Mouse (Mus musculus) c-Kit-positive CD71-positive TER-119-positive erythroid progenitor cells, embryonic 14.5 days (primary cell): ENCODE results near the gene Rnf126.

Experiments used
- DNase-seq: peaks from one replicate; pipeline ENCODE4 v3.0.0-alpha.2; 2013; ENCODE audit warnings: low spot score

Rnf126 gene

DNA sequence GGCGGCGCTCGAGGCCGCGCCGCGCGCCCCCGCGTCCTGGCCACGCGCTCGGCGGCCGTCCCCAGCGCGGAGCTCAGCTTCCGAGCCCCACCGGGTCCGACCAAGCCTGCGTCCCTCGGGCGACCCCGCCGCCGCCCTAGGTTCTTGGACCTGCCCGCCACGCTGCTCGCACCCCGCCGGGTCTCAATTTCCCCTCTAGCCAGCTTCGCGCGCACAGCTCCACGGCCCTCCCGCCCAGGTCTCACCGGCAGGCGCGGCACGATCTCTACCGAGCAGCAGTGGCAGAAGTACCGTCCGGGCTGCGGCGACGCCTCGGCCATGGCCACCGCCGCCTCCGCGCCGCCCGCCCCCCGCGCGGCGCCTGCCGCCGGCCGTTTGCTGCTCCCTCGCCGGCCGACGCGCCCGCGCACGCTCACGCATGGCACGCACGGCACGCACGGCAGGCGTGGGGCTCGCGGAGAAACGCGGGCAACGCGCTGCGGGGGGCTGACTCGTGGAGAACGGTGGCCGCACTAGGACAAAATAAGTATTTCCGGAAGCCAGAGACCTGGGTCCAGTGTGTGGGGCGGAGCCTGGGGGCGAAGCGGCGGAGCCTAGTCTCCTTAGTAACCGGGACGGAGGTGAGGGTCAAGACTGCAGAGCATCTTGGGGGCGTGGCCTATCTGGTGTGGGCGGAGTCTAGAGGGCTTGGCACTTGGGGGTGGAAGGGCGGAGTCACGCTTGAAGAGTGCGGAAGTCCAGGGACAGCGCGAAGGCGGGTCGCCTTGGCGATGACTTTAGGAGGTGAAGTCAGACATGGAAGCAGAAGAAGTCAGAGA, at the start of gene Rnf126:
TSS of gene Rnf126 (minus strand) at position 445 of the 818 bp plus-strand sequence.
- peak; percentile 100 for DNase-seq

DNA sequence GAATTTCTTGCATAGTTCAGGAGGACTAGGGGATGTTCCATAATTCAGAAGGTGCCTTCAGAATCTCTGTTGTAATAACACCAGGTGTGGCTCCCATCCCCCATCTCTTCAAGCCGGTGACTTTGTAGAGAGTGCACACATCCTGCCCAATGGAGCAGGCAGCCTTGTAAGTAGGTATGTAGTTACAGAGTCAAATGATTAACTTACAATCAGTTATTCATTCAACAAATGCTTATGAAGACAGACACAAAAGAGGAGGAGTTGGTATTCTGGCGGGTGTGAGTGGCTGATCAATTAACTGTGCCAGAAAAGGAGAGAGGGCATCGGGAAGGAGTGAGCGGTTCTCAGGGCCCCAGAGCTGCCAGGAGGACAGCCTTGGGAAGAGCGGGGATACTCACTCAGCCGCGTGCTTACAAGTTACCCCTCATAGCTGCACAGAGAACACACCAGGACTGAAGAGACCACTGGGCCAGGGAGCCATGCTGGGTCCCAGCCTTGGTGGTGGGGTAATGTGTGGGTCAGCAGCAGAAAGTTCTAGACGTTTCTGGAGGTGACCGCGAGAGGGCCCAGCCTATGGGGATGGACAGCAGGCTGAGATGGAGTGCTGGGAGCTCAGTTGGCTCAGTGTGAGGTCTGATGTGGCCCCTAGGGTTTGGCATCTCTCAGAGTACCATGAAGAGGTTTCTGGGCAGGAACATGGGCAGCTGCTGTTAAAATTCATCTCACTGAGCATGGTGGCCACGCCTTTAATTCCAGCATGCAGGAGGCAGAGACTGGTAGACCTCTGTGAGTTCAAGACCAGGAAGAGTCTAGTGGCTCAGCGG, 49.1 kb upstream of the Rnf126 start:
- no peak for DNase-seq

DNA sequence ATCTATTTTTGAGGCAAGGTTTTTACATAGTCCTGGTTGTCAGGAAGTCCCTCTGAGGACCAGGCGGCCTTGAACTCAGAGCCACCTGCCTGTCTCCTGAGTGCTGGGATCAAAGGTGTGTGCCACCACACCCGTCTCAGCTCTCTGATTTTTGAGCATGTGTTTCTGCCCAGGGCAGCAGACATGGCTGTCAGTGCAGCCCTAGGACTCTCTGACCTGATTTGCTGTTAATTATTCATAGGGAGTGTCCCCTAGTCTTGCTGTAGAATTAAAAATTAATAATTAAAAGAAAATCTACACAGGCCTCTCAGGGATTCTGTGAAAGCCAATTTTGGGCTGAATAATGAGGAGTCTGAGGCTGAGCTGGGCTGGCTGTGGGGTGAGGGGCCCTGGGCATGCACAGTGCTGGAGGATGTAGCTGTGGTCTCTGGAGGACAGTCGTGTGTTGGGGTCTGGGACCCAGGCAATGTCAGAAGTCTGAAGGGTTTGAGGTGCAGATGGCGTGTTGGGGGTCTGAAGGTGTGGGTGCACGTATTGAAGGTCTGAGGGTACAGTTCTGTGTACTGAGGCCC, 47.6 kb upstream of the Rnf126 start:
- DNase-seq: no peak

DNA sequence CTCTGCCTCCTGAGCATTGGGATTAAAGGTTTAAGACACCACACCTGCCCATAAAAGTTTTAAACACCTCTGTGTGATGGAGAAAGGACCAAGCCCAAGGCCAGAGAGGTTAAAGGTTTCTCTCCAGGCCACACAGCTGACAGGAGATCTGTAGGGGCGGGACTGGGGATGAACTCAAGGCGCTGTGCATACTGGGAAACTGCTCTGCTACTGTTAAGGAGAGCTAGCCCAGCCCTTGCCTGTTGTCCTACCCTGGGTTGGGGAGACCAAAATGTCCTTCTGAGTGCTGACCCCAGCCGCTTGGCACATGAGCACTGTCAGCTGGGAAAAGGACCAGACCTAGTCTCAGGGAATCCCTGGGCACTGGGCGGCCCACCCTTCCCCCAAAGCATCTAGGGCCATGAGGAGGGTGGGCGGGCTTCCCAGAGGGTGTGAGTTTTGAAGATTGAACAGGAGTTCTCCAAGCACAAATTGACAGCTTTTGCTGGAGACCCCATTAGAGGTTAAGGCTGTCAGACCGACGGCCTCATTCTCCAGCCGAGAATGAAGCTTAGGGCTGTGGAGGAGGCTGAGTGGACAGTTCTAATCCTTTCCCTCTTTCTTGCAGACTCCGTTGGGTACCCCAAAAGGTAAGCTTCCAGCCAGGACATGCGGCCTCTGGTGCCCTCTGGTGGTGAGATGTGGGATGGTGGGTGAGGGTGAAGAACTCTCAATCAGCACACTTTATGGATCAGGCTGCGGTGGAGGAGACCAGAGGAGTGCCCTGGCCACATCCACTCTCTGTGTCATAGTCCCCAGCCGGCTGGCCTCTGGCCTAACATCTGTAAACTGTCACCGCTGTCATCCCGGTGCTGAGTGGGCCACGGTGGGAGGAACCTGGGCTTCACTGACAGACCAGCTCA, 45.2 kb upstream of the Rnf126 start:
- peak; percentile 69 for DNase-seq

DNA sequence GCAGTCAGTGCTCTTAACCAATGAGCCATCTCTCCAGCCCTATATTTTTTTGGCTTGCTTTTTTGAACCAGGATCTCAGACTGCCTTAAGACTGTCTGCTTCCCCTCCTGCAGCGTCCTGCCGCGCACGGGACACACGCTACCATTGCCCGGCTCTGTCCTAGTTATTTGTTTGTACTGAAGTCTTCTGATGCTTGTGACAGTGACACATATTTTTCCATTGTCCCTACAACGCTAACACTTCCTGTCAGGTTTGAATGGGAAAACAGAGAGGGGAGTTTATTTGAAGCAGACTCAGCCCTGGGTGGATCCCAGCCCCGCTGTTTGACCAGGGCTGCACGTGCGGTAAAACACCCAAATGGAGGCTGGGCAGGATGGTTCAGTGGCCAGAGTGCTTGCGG, 42.0 kb upstream of the Rnf126 start:
- no peak for DNase-seq

DNA sequence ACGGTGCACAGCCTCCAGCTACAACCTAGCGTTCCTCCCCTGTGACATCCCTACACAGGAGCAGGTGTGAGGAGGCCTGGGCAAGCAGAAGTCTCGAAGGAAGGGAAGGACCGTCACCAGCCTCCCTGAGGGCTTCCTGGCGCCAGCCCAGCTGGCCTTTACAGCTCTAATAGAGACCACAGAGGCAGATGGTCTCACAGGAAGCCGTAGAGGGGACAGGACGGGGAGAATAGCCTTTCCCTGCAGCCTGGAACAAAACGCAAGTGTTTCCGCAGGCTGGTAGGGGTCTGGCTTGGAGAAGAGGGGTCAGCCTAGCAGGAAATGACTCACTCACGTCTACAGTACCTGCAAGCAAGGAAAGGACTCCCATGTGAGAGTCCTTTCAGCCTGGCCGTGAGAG, 41.1 kb upstream of the Rnf126 start:
- no peak for DNase-seq

DNA sequence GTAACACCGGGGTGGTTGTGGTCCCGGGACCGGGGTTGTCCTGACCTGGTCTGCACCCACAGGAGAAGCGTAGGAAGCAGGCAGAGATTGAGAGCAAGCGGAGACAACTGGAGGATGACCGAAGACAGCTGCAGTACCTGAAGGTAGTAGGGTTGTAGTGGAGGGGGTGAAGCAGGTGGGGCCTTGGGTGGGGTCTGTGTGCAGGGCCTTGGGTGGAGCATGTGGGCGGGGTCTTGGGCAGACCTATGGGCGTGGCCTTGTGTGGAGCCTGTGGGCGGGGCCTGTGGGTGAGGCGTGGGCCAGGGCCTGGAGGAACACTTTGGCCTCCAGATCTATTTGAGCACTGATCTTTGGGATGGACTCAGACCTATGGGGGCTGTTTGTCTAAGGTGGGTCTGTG, 40.2 kb upstream of the Rnf126 start:
- no peak for DNase-seq

DNA sequence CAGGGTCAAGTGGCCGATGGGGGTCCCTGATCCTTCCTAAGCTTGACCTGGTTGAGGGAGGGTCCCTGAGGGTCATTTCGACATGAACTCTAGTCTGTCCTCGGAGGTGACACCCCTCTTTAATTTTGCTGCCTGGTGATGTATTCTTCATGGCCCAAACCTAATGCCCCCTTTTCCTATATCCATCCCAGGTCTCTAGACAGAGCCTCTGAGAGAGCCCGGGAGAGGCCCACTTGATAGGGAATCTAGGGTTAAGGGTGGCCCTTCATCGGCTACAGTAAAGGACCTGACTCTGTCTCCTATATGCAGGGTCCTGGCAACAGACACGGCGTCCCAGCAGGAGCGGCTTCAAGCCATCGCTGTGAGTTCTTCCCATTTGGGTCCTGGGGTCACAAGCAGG, 39.6 kb upstream of the Rnf126 start:
- no peak for DNase-seq

DNA sequence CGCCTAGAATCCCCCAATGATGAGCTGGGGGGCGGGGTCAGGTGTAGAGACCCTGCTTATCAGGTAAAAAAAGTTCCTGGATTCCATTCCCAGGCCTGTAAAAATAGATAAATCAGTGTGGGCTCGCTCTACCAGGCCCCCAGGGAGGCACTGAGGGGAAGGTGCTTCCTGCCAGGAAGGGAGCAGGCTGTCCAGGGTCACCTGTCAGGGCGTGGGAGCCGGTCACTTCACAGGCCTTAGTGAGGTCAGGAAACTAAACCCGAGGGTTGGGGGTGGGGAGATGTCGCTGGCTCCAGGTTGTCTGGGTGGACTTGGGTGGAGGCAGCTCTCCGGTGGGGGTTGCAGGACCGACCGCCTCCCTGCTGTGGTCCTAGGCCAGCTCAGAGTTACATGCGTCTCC, 38.9 kb upstream of the Rnf126 start:
- DNase-seq: no peak

DNA sequence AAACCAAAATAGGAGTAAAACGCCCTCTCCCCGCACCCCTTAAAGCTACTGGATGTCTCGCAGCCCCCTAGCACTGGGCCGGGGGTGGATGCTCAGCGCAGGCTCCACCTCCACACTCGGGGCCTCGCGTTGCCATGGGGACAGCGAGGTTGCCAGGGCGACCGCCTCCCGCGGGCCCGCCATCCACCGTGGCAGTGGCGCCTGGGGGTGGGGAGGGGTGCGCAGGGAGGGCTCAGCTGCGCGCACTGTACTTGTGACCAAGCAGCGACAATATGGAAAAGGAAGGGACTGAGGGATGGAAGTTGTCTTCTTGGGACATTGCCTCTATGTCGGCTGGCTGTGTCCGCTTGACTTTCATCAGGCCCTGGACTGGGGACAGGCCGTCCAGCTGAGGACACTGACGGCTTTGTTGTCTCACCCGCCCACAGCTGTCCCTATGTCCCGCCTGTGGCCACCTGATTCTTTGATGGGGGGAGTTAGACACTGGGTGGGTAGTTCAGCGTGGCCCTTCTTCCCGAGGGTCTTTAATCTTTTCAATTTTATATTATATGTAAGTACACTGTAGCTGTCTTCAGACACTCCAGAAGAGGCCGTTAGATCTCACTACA, 37.1 kb upstream of the Rnf126 start:
- no peak for DNase-seq

DNA sequence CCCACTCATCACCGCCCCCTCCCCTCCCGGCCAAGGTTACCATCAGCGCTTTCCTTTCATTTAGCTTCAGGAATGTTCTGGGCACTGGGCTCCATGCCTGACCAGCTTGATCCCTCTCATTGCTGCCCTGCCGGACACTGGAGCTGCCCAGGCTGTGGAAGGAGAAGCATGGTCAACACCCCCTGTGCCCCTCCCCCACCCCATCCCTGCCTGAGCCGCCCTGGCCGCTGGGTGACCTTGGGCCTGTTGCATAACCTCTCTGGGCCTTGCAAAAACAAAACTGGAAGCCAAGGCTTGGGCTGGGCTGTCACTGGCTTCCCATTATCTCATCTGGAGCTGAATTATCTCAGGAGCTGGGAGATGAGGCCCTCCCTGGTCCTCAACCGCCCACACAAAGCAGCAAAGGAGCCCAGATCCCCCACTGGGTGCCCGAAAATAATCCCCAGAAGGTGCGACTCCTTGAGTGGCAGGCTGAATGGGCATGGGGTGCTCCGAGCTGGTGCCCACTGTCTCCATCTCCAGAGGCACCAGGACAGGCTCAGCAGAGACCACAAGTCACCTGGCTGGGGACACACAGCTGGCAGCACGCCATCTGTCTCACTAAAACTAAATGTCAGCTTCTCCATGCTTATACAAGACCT, 35.7 kb upstream of the Rnf126 start:
- no peak for DNase-seq

DNA sequence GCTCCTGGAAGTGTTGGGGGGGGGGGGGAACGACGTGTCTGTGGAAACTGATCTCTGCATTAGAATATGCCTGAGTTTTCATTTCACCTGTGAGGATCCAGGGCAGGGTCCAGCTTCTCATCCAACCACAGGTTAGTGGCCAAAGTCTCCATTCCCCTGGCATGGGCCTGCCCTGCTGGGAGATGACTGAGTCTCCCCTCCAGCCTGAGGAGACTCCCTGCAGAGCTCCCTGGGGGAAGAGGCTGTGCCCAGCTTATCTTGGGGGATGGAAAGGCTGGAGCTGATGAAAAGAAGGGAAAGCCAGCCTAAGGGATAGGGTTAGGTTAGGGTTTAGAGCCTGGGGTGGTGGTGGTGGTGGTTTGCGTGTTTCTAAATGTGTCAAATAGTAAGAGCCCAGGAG, 35.1 kb upstream of the Rnf126 start:
- no peak for DNase-seq

DNA sequence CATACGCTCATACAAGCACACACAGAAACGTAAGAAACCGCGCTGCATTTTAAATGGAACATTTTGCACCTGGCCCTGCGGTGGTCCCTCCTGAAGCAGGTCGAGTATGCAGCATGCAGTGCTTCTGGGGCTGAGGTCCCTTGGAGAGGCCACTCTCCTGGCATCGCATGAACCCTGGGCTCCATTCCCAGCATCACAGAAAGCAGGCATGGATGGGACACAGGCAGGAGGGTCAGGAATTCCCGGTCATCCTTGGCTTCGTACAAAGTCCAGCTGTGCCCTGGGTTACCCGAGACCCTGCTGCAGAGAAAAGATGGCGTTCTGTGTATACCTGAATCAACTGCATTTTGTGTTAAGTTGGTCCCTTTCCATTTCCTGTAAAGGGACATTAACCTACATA, 33.8 kb upstream of the Rnf126 start:
- no peak for DNase-seq

DNA sequence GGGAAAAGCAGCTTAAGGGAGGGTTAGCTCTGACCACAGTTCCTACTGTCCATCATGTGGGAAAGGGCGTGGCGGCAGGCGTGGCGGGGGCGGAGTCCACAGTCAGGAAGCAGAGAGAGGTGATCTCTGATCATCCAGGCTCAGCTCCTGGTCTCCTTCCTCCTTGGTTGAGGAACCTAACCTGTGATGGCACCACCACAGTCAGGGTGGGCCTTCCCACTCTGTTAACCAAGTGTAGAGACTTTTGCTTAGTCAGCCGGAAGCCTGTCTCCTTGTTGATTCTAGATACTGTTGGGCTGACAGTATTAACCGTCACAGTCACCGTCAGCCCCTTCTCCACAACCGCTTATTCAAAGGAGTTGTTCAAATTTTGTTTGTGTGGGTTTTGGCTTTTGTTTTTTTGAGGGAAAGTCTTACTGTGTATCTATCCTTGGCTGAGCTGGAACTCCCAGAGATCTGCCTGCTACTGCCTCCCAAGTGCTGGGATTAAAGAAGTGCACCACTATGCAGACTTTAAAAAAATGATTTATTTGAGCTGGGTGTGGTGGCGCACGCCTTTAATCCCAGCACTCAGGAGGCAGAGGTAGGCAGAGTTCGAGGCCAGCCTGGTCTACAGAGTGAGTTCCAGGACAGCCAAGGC, 31.7 kb upstream of the Rnf126 start:
- DNase-seq: no peak

DNA sequence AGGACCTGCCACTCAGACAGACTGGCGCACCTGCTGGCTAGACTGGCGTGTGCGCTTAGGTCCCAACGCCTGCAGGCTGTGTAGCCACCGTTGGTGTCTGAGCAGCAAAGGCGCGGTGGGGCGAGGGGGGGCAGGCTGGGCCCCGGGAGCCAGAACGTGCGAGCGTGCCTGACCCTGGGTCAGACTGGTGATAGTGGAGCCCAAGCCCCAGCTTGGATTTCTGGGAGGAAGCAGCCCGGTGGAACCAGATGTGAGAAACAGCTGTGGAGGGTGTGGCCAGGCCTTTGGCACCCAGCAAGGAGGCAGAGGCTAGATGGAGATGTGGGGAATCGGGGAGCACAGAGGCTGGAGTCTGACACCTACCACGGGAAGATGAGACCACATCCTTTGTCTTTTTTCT, 30.6 kb upstream of the Rnf126 start:
- DNase-seq: no peak

DNA sequence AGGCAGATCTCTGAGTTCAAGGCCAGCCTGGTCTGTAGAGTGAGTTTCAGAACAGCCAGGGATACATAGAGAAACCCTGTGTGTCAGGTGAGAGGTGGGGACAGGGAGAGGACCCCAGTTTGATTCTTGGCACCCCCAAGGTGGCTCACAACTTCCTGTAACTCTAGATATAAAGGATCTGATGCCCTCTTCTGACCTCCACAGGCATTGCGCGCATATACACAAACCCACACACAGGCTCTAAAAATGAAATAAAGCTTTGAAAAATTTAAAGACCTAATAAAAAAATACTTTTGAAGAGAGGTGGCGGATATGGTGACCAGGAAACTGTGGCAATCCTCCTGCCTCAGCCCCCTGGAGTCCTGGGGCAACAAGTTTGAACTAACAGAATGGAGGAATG, 29.2 kb upstream of the Rnf126 start:
- no peak for DNase-seq

DNA sequence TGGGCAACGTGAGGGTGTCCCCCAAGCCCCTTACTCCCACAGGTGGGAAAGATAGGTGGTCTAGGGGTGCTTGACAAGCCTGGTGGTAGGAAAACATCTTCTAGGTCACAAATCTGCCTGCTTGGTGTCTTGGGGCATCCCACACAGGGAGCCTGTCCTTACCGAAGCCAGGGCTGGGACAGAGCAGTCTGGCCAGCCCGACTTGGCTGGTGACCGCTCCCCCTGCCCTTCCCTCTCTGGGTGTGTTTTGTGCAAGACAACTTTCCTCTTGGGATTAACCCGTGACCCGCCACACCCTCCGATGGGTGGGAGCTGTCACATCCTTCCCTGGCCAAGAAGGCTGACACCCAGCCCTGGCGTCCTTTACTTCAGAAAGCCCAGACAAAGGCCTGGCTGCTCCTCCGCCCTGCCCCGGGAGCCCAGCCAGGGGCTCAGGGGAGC, 27.8 kb upstream of the Rnf126 start:
- DNase-seq: no peak

DNA sequence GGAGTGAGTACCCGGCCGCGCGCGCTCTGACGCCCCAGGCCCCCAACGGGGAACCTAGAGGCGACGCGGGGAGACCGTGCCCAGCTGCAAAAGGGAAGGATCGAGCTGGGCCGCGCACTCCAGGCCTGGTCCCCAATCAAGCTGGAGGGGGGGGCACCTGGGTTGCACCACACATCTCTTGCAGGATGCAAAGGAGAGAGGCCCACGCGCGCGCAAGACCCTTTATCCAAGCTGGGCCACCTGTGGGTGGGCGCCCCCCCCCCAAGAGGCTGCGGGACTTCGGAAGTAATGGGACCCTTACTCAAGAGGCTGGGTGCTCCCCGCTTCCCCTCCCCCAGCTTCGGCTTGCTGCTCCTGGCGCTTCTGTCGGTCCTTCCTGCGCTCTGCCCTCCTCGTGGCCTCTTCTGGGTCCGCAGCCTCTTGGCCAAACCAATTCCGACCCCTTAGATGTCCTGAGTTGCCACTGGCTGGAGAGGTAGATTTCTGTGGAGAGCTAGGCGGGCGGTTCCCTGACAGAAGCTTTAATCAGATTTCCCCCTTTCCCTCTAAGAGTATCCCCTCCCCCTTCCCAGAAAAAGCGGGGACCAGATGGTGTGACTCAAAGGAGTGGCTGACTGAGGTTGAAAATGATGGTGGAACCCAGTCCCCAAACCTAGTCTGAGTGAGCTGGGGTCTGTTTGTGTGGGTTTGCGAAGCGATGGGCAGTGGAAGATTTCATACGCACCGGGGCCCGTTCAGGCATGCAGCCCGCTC, 27.2 kb upstream of the Rnf126 start:
- no peak for DNase-seq

DNA sequence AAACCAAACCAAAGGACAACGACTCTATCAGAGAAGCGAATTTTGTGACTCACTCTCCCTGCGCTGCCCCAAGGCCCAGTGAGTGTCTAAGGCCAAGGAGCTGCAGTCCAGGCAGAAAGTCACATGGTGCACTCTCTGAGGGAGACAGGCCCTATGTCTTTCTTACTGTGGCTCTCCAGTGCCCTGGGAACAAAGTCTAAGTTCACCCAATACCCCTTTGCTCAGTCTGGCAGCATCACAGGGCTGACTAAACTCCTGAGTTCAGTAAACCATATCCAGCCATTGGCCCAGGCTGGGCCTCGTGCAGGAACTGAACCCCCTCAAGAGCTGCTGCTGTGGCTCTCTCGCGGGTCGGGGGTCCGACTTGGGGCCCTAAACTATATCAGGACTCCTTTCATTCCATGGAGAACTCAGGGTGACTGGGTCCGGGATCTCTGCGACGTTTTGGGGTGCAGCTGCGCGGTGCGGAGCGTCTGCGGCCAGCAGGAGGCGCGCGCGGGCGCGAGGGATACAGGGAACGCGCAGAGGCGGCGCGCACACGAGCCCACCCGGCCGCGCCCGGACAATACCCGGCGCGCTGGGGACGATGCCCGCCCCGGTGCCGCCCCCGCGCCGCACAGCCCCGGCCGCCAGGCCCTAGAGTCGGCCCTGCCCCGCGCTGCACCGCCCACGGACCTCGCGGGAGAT, 26.4 kb upstream of the Rnf126 start, which contains the start of gene Palm:
TSS of gene Palm (plus strand) at position 522 of the 687 bp plus-strand sequence.
- DNase-seq: peak; percentile 47
